ENCODE assay signal across 8 mouse cellular contexts in genomic region chr10:121509751-121510643, GRCm38 (mm10). TPM values are rescaled to one million over a fixed set of nuclear protein-coding genes. Genes with fewer than 3 reads are reported as not detected.
DNase-seq lines count a peak whose midpoint lies in the region; ATAC-seq and TF ChIP-seq lines count a peak whose summit lies in the region.

No protein-coding gene starts in this region.

- no peak for TF ChIP-seq CTCF in midbrain, postnatal 0 days (IDR thresholded peaks at IDR 0.05)

- no peaks in the 10 kb centered on the region for H3K27me3 ChIP-seq in heart, embryonic 10.5 days (ENCODE audit: insufficient read depth, poor library complexity, severe bottlenecking)
- H3K27me3 ChIP-seq in heart, embryonic 16.5 days (ENCODE audit: control insufficient read depth, insufficient read depth, low read length), result no peaks in the 10 kb centered on the region
- H3K27me3 ChIP-seq in limb, embryonic 10.5 days (ENCODE audit: low read depth, poor library complexity, severe bottlenecking), result no peaks in the 10 kb centered on the region
- no peaks in the 10 kb centered on the region for H3K27me3 ChIP-seq in midbrain, postnatal 0 days (ENCODE audit: insufficient read depth, low read length)

- H3K4me1 ChIP-seq in heart, embryonic 10.5 days, result peaks cover 45% of the 10 kb centered on the region
- peaks cover 27% of the 10 kb centered on the region for H3K4me1 ChIP-seq in heart, embryonic 16.5 days (ENCODE audit: control insufficient read depth, insufficient read depth, low read length)
- H3K4me1 ChIP-seq in limb, embryonic 10.5 days, result peaks cover 47% of the 10 kb centered on the region
- H3K4me1 ChIP-seq in midbrain, postnatal 0 days (ENCODE audit: insufficient read depth, low read length), result peaks cover 6% of the 10 kb centered on the region

- H3K36me3 ChIP-seq in heart, embryonic 10.5 days, result no peaks in the 10 kb centered on the region
- no peaks in the 10 kb centered on the region for H3K36me3 ChIP-seq in heart, embryonic 16.5 days (ENCODE audit: control insufficient read depth, insufficient read depth)
- no peaks in the 10 kb centered on the region for H3K36me3 ChIP-seq in limb, embryonic 10.5 days
- H3K36me3 ChIP-seq in midbrain, postnatal 0 days (ENCODE audit: insufficient read depth, low read length), result no peaks in the 10 kb centered on the region

- peak overlapping the region; percentile 83 for H3K27ac ChIP-seq in heart, embryonic 10.5 days
- no peak overlapping the region; the same call in 1 of the 2 replicates for H3K27ac ChIP-seq in heart, embryonic 16.5 days (ENCODE audit: low read length)
- H3K27ac ChIP-seq in limb, embryonic 10.5 days, result peak overlapping the region; percentile 42
- no peak overlapping the region for H3K27ac ChIP-seq in midbrain, postnatal 0 days (ENCODE audit: low read depth, low read length)

- H3K9me3 ChIP-seq in heart, embryonic 10.5 days, result no peaks in the 10 kb centered on the region
- H3K9me3 ChIP-seq in heart, embryonic 16.5 days (replicated peaks; ENCODE audit: control insufficient read depth, low read length), result no peaks in the 10 kb centered on the region
- H3K9me3 ChIP-seq in limb, embryonic 10.5 days (replicated peaks), result no peaks in the 10 kb centered on the region
- no peaks in the 10 kb centered on the region for H3K9me3 ChIP-seq in midbrain, postnatal 0 days (ENCODE audit: low read length)

- peak; percentile 28; the same call in 1 of the 2 replicates for ATAC-seq in heart, embryonic 16.5 days (replicated peaks; ENCODE audit: extremely low read depth, insufficient read depth, low FRiP score)
- 0 out of 2 replicates have a peak, but pooled peaks have one; percentile 9 for ATAC-seq in midbrain, postnatal 0 days (ENCODE audit: low FRiP score)

- peak overlapping the region; percentile 40 for H3K9ac ChIP-seq in heart, embryonic 16.5 days (ENCODE audit: low read length)
- H3K9ac ChIP-seq in midbrain, postnatal 0 days (replicated peaks; ENCODE audit: low read length, poor library complexity, severe bottlenecking), result no peak overlapping the region

- H3K4me2 ChIP-seq in heart, embryonic 16.5 days (ENCODE audit: low read depth, low read length), result peak overlapping the region; percentile 62
- H3K4me2 ChIP-seq in midbrain, postnatal 0 days (ENCODE audit: low read depth, low read length, poor library complexity, severe bottlenecking), result no peak overlapping the region

- WGBS in heart, embryonic 10.5 days, result 6% methylated on average over 24 of the region's 24 CpGs
- WGBS in heart, embryonic 16.5 days, result 15% methylated on average over 24 of the region's 24 CpGs
- WGBS in limb, embryonic 10.5 days, result 22% methylated on average over 24 of the region's 24 CpGs
- whole genome bisulfite sequencing in midbrain, postnatal 0 days, result 36% methylated on average over 24 of the region's 24 CpGs

- peak overlapping the region; percentile 51 for H3K4me3 ChIP-seq in heart, embryonic 10.5 days
- H3K4me3 ChIP-seq in heart, embryonic 16.5 days (ENCODE audit: low read length), result peak overlapping the region; percentile 24
- H3K4me3 ChIP-seq in limb, embryonic 10.5 days, result peak overlapping the region; percentile 7; the same call in 1 of the 2 replicates
- no peak overlapping the region for H3K4me3 ChIP-seq in midbrain, postnatal 0 days (ENCODE audit: low read depth, low read length)

- peak; percentile 86 for DNase-seq in heart, embryonic 10.5 days (ENCODE audit: low spot score)
- no peak for DNase-seq in heart, adult 8-10 months (ENCODE audit: low spot score)
- peak; percentile 73 for DNase-seq in limb, embryonic 10.5 days (ENCODE audit: low spot score)
- peak; percentile 67 for DNase-seq in midbrain, postnatal 0 days (ENCODE audit: low spot score)
- no peak for DNase-seq in thymus, postnatal 4 days
- DNase-seq in layer of hippocampus, postnatal 36 days, result no peak
- DNase-seq in cerebellum, adult 18-20 months, result no peak

RNA-seq across cellular contexts. Expression of gene Rassf3, which starts 33.9 kb away (rescaled TPM):
- 19.6 and 21.1 TPM in 2 replicates for polyA plus RNA-seq in heart, embryonic 10.5 days (2016; fragmentation: Nextera tagmentation; extraction: Ambion mirVana)
- total RNA-seq in heart, adult 8-10 months (2022), result 100 to 1,000 TPM; 131 to 151 (median 141) TPM
- polyA plus RNA-seq in heart, embryonic 16.5 days (2015; fragmentation: Nextera tagmentation; extraction: Ambion mirVana), result 24.1 and 24.8 TPM in 2 replicates
- polyA plus RNA-seq in limb, embryonic 10.5 days (2016; fragmentation: Nextera tagmentation; extraction: Ambion mirVana), result 18.0 and 21.1 TPM in 2 replicates
- 5.8 and 6.0 TPM in 2 replicates for total RNA-seq in midbrain, postnatal 0 days (2014; rRNA removed)
- polyA plus RNA-seq in midbrain, postnatal 0 days (2015; fragmentation: Nextera tagmentation; extraction: Ambion mirVana), result 3.0 and 3.4 TPM in 2 replicates
- total RNA-seq in layer of hippocampus, postnatal 36 days (2021), result 1 to 10 TPM; 8.2 to 8.9 TPM

Comparison
In these comparisons a context has a peak if more than half of its experiments do, and no peak if none do; other contexts are left out.
1. DNase-seq: peak in heart, embryonic 10.5 days (single experiment), limb, embryonic 10.5 days (single experiment) and midbrain, postnatal 0 days (single experiment); none in heart, adult 8-10 months (single experiment), thymus, postnatal 4 days (single experiment), layer of hippocampus, postnatal 36 days (0 of 2) and cerebellum, adult 18-20 months (0 of 2).
2. H3K27ac ChIP-seq: peak in heart, embryonic 10.5 days (single experiment) and limb, embryonic 10.5 days (single experiment); none in heart, embryonic 16.5 days (single experiment) and midbrain, postnatal 0 days (single experiment).